Mouse (Mus musculus): ENCODE measurements around the gene Kcnk3. TPM values are rescaled to one million over a fixed set of nuclear protein-coding genes. Genes with fewer than 3 reads are reported as not detected.

Kcnk3 gene
- total RNA-seq (2017) = 0.38 and 0.60 TPM in 2 replicates

GRCm38 (mm10) chr5:30587681-30588300 lies at the start of gene Kcnk3:
TSS of gene Kcnk3 (plus strand) at chr5:30588170.
- 0 out of 4 replicates have a peak, but pooled peaks of 1 of the 2 experiments have one; percentile 22 for ATAC-seq (replicated peaks in 1 of 2; ENCODE audit: insufficient read depth in 1 of 2, low FRiP score in 2 of 2, low TSS enrichment in 1 of 2, low read depth in 1 of 2, poor library complexity in 2 of 2, severe bottlenecking in 2 of 2)

- ATAC-seq (replicated peaks in 1 of 2; ENCODE audit: insufficient read depth in 1 of 2, low FRiP score in 2 of 2, low TSS enrichment in 1 of 2, low read depth in 1 of 2, poor library complexity in 2 of 2, severe bottlenecking in 2 of 2) = no peak
These were observed 42.3 kb upstream of the Kcnk3 start, which contains the start of gene Cib4 for GRCm38 (mm10) chr5:30545698-30546097. TSS of gene Cib4 (minus strand) at chr5:30545836.

GRCm38 (mm10) chr5:30548681-30549080 lies 39.3 kb upstream of the Kcnk3 start:
- ATAC-seq (replicated peaks in 1 of 2; ENCODE audit: insufficient read depth in 1 of 2, low FRiP score in 2 of 2, low TSS enrichment in 1 of 2, low read depth in 1 of 2, poor library complexity in 2 of 2, severe bottlenecking in 2 of 2) = no peak

GRCm38 (mm10) chr5:30550334-30551021 lies 37.5 kb upstream of the Kcnk3 start:
- no peak for ATAC-seq (replicated peaks in 1 of 2; ENCODE audit: insufficient read depth in 1 of 2, low FRiP score in 2 of 2, low TSS enrichment in 1 of 2, low read depth in 1 of 2, poor library complexity in 2 of 2, severe bottlenecking in 2 of 2)

GRCm38 (mm10) chr5:30551022-30551638 lies 36.8 kb upstream of the Kcnk3 start:
- ATAC-seq (replicated peaks in 1 of 2; ENCODE audit: insufficient read depth in 1 of 2, low FRiP score in 2 of 2, low TSS enrichment in 1 of 2, low read depth in 1 of 2, poor library complexity in 2 of 2, severe bottlenecking in 2 of 2) = no peak

GRCm38 (mm10) chr5:30552006-30552405 lies 36.0 kb upstream of the Kcnk3 start:
- ATAC-seq (replicated peaks in 1 of 2; ENCODE audit: insufficient read depth in 1 of 2, low FRiP score in 2 of 2, low TSS enrichment in 1 of 2, low read depth in 1 of 2, poor library complexity in 2 of 2, severe bottlenecking in 2 of 2) = no peak

- no peak for ATAC-seq (replicated peaks in 1 of 2; ENCODE audit: insufficient read depth in 1 of 2, low FRiP score in 2 of 2, low TSS enrichment in 1 of 2, low read depth in 1 of 2, poor library complexity in 2 of 2, severe bottlenecking in 2 of 2)
These were observed 34.0 kb upstream of the Kcnk3 start for GRCm38 (mm10) chr5:30553936-30554335.

GRCm38 (mm10) chr5:30554981-30555380 lies 33.0 kb upstream of the Kcnk3 start:
- ATAC-seq (replicated peaks in 1 of 2; ENCODE audit: insufficient read depth in 1 of 2, low FRiP score in 2 of 2, low TSS enrichment in 1 of 2, low read depth in 1 of 2, poor library complexity in 2 of 2, severe bottlenecking in 2 of 2) = no peak

GRCm38 (mm10) chr5:30556284-30556683 lies 31.7 kb upstream of the Kcnk3 start:
- ATAC-seq (replicated peaks in 1 of 2; ENCODE audit: insufficient read depth in 1 of 2, low FRiP score in 2 of 2, low TSS enrichment in 1 of 2, low read depth in 1 of 2, poor library complexity in 2 of 2, severe bottlenecking in 2 of 2) = no peak

GRCm38 (mm10) chr5:30559421-30559820 lies 28.5 kb upstream of the Kcnk3 start:
- ATAC-seq (replicated peaks in 1 of 2; ENCODE audit: insufficient read depth in 1 of 2, low FRiP score in 2 of 2, low TSS enrichment in 1 of 2, low read depth in 1 of 2, poor library complexity in 2 of 2, severe bottlenecking in 2 of 2) = no peak

GRCm38 (mm10) chr5:30559986-30560493 lies 27.9 kb upstream of the Kcnk3 start:
- ATAC-seq (replicated peaks in 1 of 2; ENCODE audit: insufficient read depth in 1 of 2, low FRiP score in 2 of 2, low TSS enrichment in 1 of 2, low read depth in 1 of 2, poor library complexity in 2 of 2, severe bottlenecking in 2 of 2) = no peak

- no peak for ATAC-seq (replicated peaks in 1 of 2; ENCODE audit: insufficient read depth in 1 of 2, low FRiP score in 2 of 2, low TSS enrichment in 1 of 2, low read depth in 1 of 2, poor library complexity in 2 of 2, severe bottlenecking in 2 of 2)
These were observed 19.5 kb upstream of the Kcnk3 start for GRCm38 (mm10) chr5:30568479-30568878.

GRCm38 (mm10) chr5:30571820-30572219 lies 16.1 kb upstream of the Kcnk3 start:
- ATAC-seq (replicated peaks in 1 of 2; ENCODE audit: insufficient read depth in 1 of 2, low FRiP score in 2 of 2, low TSS enrichment in 1 of 2, low read depth in 1 of 2, poor library complexity in 2 of 2, severe bottlenecking in 2 of 2) = no peak

GRCm38 (mm10) chr5:30574367-30574766 lies 13.6 kb upstream of the Kcnk3 start:
- ATAC-seq (replicated peaks in 1 of 2; ENCODE audit: insufficient read depth in 1 of 2, low FRiP score in 2 of 2, low TSS enrichment in 1 of 2, low read depth in 1 of 2, poor library complexity in 2 of 2, severe bottlenecking in 2 of 2) = no peak

- ATAC-seq (replicated peaks in 1 of 2; ENCODE audit: insufficient read depth in 1 of 2, low FRiP score in 2 of 2, low TSS enrichment in 1 of 2, low read depth in 1 of 2, poor library complexity in 2 of 2, severe bottlenecking in 2 of 2) = no peak
These were observed 11.7 kb upstream of the Kcnk3 start for GRCm38 (mm10) chr5:30576233-30576632.

- ATAC-seq (replicated peaks in 1 of 2; ENCODE audit: insufficient read depth in 1 of 2, low FRiP score in 2 of 2, low TSS enrichment in 1 of 2, low read depth in 1 of 2, poor library complexity in 2 of 2, severe bottlenecking in 2 of 2) = no peak
These were observed 10.7 kb upstream of the Kcnk3 start for GRCm38 (mm10) chr5:30577251-30577650.

- ATAC-seq (replicated peaks in 1 of 2; ENCODE audit: insufficient read depth in 1 of 2, low FRiP score in 2 of 2, low TSS enrichment in 1 of 2, low read depth in 1 of 2, poor library complexity in 2 of 2, severe bottlenecking in 2 of 2) = no peak
These were observed 10.2 kb upstream of the Kcnk3 start for GRCm38 (mm10) chr5:30577654-30578310.

Data from hematopoietic stem cell, adult 5-6 weeks (primary cell).